12 mouse cellular contexts compared by ENCODE assay signal in genomic region chr6:145370302-145370701, GRCm38 (mm10).
"Had no signal": no experiment of that assay in that cellular context is flagged by ENCODE, and none has a peak within 500 bp of the region (broad histone marks: within the 10 kb centered on the region; RNA-seq: fewer than 3 reads in every experiment).

No protein-coding gene starts in this region.

- H3K4me1 ChIP-seq: liver, embryonic 13.5 days had no signal

- H3K27ac ChIP-seq: left cerebral cortex, adult 2 months; liver, embryonic 13.5 days; lung, embryonic 15.5 days; midbrain, embryonic 13.5 days; neural tube, embryonic 15.5 days had no signal

- H3K9ac ChIP-seq: liver, embryonic 13.5 days; liver, postnatal 0 days; lung, embryonic 15.5 days; midbrain, embryonic 13.5 days; neural tube, embryonic 15.5 days had no signal

- H3K4me2 ChIP-seq: liver, embryonic 13.5 days; lung, embryonic 15.5 days; midbrain, embryonic 13.5 days; neural tube, embryonic 15.5 days had no signal

- H3K27me3 ChIP-seq: liver, embryonic 13.5 days; lung, embryonic 15.5 days; midbrain, embryonic 13.5 days; neural tube, embryonic 15.5 days had no signal

- H3K9me3 ChIP-seq: liver, embryonic 13.5 days; lung, embryonic 15.5 days; midbrain, embryonic 13.5 days; neural tube, embryonic 15.5 days had no signal

- ATAC-seq: liver, postnatal 0 days; midbrain, embryonic 13.5 days had no signal

- DNase-seq: kidney, adult 8-10 months; kidney, postnatal 25 days; liver; liver, embryonic 13.5 days; liver, postnatal 0 days; lung, postnatal 36 days; spleen, adult 18-20 months; thymus, postnatal 36 days had no signal

- H3K4me3 ChIP-seq: left cerebral cortex, adult 2 months; liver, embryonic 13.5 days; lung, embryonic 15.5 days; midbrain, embryonic 13.5 days; neural tube, embryonic 15.5 days had no signal

- H3K36me3 ChIP-seq: liver, embryonic 13.5 days; lung, embryonic 15.5 days; midbrain, embryonic 13.5 days; neural tube, embryonic 15.5 days had no signal
